Mouse (Mus musculus) heart, adult 2 months (tissue): ENCODE measurements around the gene Tubal3.

Source experiments
- CTCF ChIP-seq: fragments of 200-600 bp; IDR thresholded peaks from 2 replicates; pipeline ENCODE4 v1.8.1; 2022; ENCODE audit warnings: antibody characterized with exemption, mild to moderate bottlenecking, moderate library complexity
- EP300 ChIP-seq: fragments of 200-500 bp; IDR thresholded peaks from 2 replicates; pipeline ENCODE4 v1.6.1; 2011; ENCODE audit warnings: low read depth, low read length, control low read depth; ENCODE audit not compliant: insufficient read depth

DNA sequence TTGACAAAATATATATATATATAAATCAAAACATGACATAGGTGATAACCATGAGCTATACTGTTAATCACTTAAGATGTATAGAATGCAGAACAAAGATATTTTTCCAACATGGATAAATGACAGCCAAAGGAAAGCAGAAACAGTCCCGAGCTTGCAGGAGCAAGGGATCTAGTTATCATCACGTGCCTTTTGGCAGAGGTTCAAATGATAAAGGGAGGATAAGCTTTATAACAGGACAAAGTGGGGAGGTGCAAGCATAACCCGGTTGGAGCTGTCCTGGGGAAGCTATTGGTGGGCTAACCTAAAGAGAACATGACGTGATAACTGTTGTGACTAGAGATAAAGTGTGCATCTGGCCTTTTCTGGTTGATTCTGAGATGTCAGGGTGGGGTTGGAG, 4.6 kb upstream of the Tubal3 start:
- no peak for TF ChIP-seq CTCF
- no peak for TF ChIP-seq EP300
